Mouse (Mus musculus): ENCODE measurements around the gene Rpl36a-ps1.
"Not testable (repeated sequence)": the region's sequence is repeated elsewhere in the genome, so short reads cannot be mapped to it uniquely, and the experiment has no call there.

The Rpl36a-ps1 gene

GRCm38 (mm10) chr14:98994218-98994617, at the start of gene Rpl36a-ps1:
Gene Rpl36a-ps1, minus strand, starts transcription at chr14:98994318.
- no peak for DNase-seq (ENCODE audit: low read depth, low spot score)

- DNase-seq (ENCODE audit: low read depth, low spot score) = no peak
Measured at GRCm38 (mm10) chr14:99043499-99043898, 49.4 kb upstream of the Rpl36a-ps1 start.

- no peak for DNase-seq (ENCODE audit: low read depth, low spot score)
Measured at GRCm38 (mm10) chr14:99041416-99041815, 47.3 kb upstream of the Rpl36a-ps1 start.

GRCm38 (mm10) chr14:99039308-99039707, 45.2 kb upstream of the Rpl36a-ps1 start:
- DNase-seq (ENCODE audit: low read depth, low spot score) = not testable (repeated sequence)

GRCm38 (mm10) chr14:99037703-99038102, 43.6 kb upstream of the Rpl36a-ps1 start:
- no peak for DNase-seq (ENCODE audit: low read depth, low spot score)

- DNase-seq (ENCODE audit: low read depth, low spot score) = no peak
Measured at GRCm38 (mm10) chr14:99036039-99036438, 41.9 kb upstream of the Rpl36a-ps1 start.

- not testable (repeated sequence) for DNase-seq (ENCODE audit: low read depth, low spot score)
Measured at GRCm38 (mm10) chr14:99034851-99035250, 40.7 kb upstream of the Rpl36a-ps1 start.

GRCm38 (mm10) chr14:99032596-99032995, 38.5 kb upstream of the Rpl36a-ps1 start:
- DNase-seq (ENCODE audit: low read depth, low spot score) = no peak

GRCm38 (mm10) chr14:99031337-99031873, 37.3 kb upstream of the Rpl36a-ps1 start:
- no peak for DNase-seq (ENCODE audit: low read depth, low spot score)

GRCm38 (mm10) chr14:99029987-99030386, 35.9 kb upstream of the Rpl36a-ps1 start:
- DNase-seq (ENCODE audit: low read depth, low spot score) = no peak

- DNase-seq (ENCODE audit: low read depth, low spot score) = no peak
Measured at GRCm38 (mm10) chr14:99022346-99023086, 28.4 kb upstream of the Rpl36a-ps1 start.

GRCm38 (mm10) chr14:99019136-99019808, 25.2 kb upstream of the Rpl36a-ps1 start:
- DNase-seq (ENCODE audit: low read depth, low spot score) = no peak

- DNase-seq (ENCODE audit: low read depth, low spot score) = no peak
Measured at GRCm38 (mm10) chr14:99018691-99019090, 24.6 kb upstream of the Rpl36a-ps1 start.

GRCm38 (mm10) chr14:99010920-99011313, 16.8 kb upstream of the Rpl36a-ps1 start:
- DNase-seq (ENCODE audit: low read depth, low spot score) = no peak

- DNase-seq (ENCODE audit: low read depth, low spot score) = no peak
Measured at GRCm38 (mm10) chr14:99010224-99010919, 16.3 kb upstream of the Rpl36a-ps1 start.

- DNase-seq (ENCODE audit: low read depth, low spot score) = no peak
Measured at GRCm38 (mm10) chr14:98992482-98992881, 1.6 kb downstream of the Rpl36a-ps1 start.

- DNase-seq (ENCODE audit: low read depth, low spot score) = no peak
Measured at GRCm38 (mm10) chr14:98990636-98991035, 3.5 kb downstream of the Rpl36a-ps1 start.

- DNase-seq (ENCODE audit: low read depth, low spot score) = no peak
Measured at GRCm38 (mm10) chr14:98989818-98990217, 4.3 kb downstream of the Rpl36a-ps1 start.

- DNase-seq (ENCODE audit: low read depth, low spot score) = no peak
Measured at GRCm38 (mm10) chr14:98971921-98972320, 22.2 kb downstream of the Rpl36a-ps1 start.

- DNase-seq (ENCODE audit: low read depth, low spot score) = no peak
Measured at GRCm38 (mm10) chr14:98958978-98959658, 35.0 kb downstream of the Rpl36a-ps1 start.

- no peak for DNase-seq (ENCODE audit: low read depth, low spot score)
Measured at GRCm38 (mm10) chr14:98956788-98957187, 37.3 kb downstream of the Rpl36a-ps1 start.

GRCm38 (mm10) chr14:98952441-98952840, 41.7 kb downstream of the Rpl36a-ps1 start:
- DNase-seq (ENCODE audit: low read depth, low spot score) = no peak
